Mouse (Mus musculus): ENCODE data around the gene Ptpn14.
"Not testable (repeated sequence)": the region's sequence is repeated elsewhere in the genome, so short reads cannot be mapped to it uniquely, and the experiment has no call there.

The Ptpn14 gene

DNA sequence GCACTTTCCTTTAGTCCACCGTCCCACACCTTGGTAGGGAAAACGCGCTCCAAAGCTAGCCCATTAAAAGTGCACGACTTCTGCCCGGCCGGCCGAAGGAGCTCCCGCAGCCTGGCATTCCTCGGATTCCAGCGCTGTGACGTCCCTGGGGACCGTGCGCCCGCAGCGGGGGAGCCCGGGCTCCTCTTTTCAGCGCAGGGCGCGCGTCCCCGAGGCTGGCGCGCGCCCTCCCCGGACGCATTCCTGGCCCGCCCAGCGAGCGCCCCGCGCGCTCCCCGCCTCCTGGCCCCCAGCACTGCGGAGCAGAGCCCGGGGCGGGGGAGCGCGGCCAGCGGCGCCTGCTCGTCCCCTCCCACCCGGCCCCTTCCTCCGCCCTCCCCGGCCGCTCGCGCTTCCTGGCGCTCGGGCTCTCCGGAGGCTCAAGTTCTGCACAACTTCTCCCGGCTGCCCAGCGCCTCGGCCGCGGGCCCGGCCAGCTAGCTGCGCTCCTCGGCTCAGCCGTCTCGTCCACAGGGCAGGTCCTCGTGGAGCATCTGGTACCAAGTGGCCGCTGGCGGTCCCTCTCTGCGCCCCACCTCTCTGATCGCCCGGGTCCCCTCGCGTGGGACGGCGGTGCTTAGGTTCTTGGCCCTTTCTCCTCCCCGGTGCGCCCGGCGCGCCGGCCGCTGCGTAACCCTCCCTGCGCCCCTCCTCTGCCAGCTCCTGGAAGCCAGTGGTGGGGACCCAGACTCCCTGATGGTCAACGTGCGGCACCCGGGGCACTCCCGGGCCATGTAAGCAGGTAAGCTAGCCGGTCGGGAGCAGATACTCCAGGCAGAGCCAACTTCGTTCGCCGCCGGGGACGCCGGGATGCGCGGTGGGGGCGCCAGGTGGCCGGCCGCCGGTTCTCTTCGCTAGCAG lies at the start of gene Ptpn14:
Ptpn14 (plus strand) TSS at position 385 of the 900 bp plus-strand sequence.
- DNase-seq (ENCODE audit: low read depth) = peak; percentile 65

- no peak for DNase-seq (ENCODE audit: low read depth)
These were observed 48.5 kb upstream of the Ptpn14 start for GRCm38 (mm10) chr1:189679555-189679954.

DNA sequence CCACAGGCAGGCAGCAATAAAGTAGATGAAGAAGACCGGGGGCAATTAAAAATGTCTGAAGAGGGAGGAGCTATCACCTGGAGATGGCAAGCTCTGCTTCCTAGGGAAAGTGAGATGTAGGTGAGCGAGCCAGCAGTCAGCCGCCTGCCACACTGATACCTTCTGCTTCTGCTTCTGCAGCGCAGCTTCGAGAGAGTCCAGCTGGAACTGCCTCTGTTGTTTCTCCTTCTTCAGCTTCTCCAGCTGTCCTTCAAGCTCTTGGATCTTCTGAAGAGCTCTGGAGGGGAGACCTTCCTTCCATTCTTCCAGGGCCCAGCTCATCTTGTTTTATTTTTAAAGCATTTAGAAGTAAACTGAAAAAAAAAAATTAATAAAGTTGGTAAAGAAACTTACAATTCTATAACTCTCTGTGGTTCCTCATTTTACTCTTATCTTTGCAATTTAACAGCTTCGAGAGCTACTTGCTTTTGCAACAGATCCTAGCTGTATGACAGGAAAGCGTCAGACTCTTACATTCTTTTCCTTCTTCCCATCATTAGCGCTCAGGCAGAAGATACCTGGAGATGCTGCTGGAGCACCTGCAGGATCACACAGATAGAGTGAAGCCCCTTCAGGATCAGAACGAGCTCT lies 43.2 kb upstream of the Ptpn14 start:
- DNase-seq (ENCODE audit: low read depth) = no peak

DNA sequence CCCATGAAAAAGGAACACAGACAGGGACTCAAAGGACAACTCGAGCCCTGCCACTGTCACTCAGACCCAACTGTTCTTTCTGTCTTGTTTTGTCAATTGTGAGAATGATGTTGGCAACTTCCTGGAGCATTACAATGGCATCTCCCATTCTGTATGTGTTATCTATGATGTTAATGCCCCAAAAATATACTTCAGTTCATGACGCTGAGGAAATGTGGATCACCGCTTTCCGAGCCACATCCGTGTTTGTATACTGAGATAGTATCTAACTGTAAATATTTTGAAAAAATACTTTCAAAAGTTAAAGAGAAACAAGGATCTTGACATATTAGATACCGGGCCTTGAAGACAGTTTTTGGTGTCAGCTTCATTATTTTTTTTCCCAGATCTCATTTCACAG lies 42.0 kb upstream of the Ptpn14 start:
- no peak for DNase-seq (ENCODE audit: low read depth)

DNA sequence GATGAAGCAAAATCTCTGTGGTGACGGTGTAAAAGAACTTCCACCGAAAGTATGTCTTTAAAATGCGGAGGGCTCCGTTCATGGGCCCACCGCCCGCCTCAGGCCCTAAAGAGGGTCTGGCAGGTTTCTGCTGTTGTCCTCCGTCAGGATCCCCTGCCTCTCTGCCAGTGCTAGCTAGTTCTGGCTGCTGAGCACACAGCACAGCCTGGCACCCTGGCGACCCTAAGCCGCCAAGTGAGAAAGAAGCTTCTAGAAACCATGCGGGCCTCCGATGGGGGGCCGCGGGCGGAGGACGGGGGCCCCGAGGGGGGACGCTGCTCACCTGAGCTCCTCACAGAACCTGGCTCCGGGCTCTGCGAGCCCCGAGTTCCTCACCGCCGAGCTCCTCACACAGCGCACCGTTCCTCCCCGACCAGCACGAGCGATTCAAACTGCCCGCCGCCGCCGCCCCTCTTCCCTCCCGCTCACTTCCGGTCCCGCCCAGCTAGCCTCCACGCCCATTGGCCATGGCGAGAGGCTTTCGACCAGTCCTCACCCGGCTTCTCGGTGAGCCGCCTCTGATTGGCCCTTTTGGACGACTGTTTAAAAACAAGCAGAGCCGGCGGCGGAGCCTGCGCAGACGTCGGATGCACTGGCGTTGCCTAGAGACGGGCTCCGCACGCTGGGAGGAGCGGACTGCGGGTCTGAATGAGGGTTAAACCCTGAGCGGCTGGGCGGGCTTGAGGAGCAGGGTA lies 40.2 kb upstream of the Ptpn14 start, which contains the start of gene Cenpf:
Cenpf (minus strand) TSS at position 433 of the 734 bp plus-strand sequence.
- DNase-seq (ENCODE audit: low read depth) = peak; percentile 95

GRCm38 (mm10) chr1:189688388-189688750 lies 39.7 kb upstream of the Ptpn14 start:
- DNase-seq (ENCODE audit: low read depth) = no peak

- no peak for DNase-seq (ENCODE audit: low read depth)
These were observed 38.8 kb upstream of the Ptpn14 start for GRCm38 (mm10) chr1:189689050-189689833.

- not testable (repeated sequence) for DNase-seq (ENCODE audit: low read depth)
These were observed 35.6 kb upstream of the Ptpn14 start for GRCm38 (mm10) chr1:189692442-189692841.

- DNase-seq (ENCODE audit: low read depth) = no peak
These were observed 33.7 kb upstream of the Ptpn14 start for GRCm38 (mm10) chr1:189694391-189694790.

DNA sequence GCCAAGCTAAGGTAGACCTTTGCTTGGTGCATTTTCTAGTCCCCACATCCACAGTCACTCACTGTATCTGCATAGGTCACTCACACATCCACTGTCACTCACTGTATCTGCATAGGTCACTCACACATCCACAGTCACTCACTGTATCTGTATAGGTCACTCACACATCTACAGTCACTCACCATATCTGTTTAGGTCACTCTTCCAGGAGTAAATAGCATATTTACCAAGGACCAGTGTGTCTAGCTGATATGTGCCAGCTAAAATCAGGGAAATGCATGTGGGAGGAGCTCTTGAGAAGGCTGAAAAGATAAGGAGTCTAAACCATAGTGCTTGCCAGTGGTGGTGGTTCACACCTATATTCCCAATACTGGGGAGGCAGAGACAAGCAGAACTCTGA lies 32.7 kb upstream of the Ptpn14 start:
- no peak for DNase-seq (ENCODE audit: low read depth)

GRCm38 (mm10) chr1:189698416-189698815 lies 29.7 kb upstream of the Ptpn14 start:
- no peak for DNase-seq (ENCODE audit: low read depth)

DNA sequence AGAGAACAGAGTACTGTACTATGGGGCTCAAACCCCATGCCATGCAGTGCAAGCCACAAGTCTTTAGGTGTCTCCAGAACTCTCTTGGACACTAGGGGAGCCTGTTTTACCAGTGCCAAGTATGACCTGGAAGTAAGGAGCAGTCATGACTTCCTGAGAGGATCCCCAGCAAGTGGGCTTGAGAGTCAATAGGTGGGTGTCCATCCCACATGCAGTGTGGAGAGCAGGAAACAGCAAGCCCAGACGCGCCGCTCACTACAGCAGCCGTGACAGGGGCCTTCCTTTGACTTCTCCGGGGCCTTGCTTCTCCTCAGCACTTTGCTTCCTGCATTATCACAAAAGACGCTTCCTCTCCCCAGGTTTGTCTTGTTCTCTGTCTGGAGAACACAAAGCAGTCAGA lies 27.9 kb upstream of the Ptpn14 start:
- no peak for DNase-seq (ENCODE audit: low read depth)

- DNase-seq (ENCODE audit: low read depth) = peak; percentile 34
These were observed 27.1 kb upstream of the Ptpn14 start for GRCm38 (mm10) chr1:189700990-189701389.

DNA sequence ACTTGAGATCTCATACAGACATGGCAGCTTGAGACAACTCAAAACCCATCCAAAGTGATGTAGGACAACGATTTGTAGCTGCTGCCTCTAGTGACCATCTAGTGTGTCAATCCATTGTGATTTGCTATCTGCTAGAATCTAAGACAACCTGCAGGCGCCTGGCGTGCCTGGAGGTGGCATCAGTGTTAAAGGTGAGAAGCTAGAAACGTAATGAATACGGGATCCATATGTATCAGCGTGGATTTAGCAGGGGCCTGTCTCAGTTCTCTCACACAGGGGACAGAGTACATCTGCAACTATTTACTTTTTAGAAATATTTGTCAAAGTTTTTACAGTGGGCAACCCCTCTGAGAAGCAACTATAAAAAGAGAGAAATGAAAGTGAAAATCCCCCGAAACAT lies 24.9 kb upstream of the Ptpn14 start:
- DNase-seq (ENCODE audit: low read depth) = no peak

DNA sequence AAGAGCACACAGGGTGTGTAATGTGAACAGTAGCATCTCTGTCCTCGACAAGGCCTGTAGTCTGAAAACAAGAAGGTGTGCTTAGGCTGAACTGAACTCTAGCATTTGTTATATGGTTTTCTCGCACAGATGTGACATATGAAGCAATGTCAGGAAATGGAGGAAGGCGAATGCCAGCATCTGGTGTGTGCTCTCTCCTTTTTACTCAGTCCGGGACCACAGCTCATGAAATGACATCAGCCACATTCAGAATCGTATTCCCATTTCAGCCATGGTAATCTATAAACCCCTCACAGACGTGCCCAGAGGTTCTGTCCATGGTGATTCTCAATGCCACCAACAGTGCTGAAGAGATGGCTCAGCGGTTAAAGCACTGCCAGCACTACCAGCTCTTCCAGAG lies 24.5 kb upstream of the Ptpn14 start:
- no peak for DNase-seq (ENCODE audit: low read depth)

DNA sequence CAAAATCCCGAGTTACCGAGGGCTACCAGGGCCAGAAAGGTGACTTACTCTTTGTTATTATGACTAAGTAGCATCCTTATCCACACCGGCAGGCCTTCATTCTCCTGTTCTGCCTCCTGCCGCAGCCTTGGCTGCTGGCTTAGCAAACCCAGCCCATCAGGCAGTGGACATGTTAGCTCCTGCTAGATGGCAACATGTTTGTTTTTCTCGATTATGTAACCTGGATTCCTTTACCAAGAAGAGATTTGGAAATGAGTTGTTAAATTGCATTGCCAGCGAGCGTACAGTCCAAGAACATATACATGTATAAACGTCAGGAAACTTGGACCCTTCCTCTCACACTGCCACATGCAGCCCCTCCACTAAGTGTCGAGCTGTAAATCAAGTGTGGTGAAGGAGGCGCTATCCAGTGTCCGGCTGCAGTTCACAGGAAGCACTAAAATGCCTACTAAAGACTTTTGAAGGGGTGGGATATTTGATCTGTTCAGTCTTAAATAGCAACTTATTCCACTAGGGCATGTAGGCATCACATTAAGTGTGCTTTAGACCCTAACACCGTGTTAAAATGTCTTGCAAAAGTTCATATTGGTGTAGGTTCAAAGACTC lies 21.9 kb upstream of the Ptpn14 start:
- DNase-seq (ENCODE audit: low read depth) = no peak

GRCm38 (mm10) chr1:189707014-189707413 lies 21.1 kb upstream of the Ptpn14 start:
- DNase-seq (ENCODE audit: low read depth) = no peak

- no peak for DNase-seq (ENCODE audit: low read depth)
These were observed 20.6 kb upstream of the Ptpn14 start for GRCm38 (mm10) chr1:189707419-189707818.

- DNase-seq (ENCODE audit: low read depth) = peak; percentile 92
These were observed 19.1 kb upstream of the Ptpn14 start for GRCm38 (mm10) chr1:189709001-189709400.

GRCm38 (mm10) chr1:189715915-189716797 lies 11.9 kb upstream of the Ptpn14 start:
- peak; percentile 92 for DNase-seq (ENCODE audit: low read depth)
